Mouse (Mus musculus) thymus, adult 2 months (tissue): ENCODE data around the gene Ifnar2.

Source experiments
- CTCF ChIP-seq: fragments of 200-500 bp; IDR thresholded peaks from 2 replicates; pipeline ENCODE4 v1.5.1; 2012; ENCODE audit warnings: mild to moderate bottlenecking, control low read depth, low read length, moderate library complexity, borderline replicate concordance; ENCODE audit not compliant: control insufficient read depth, poor library complexity, insufficient read depth; ENCODE audit errors: extremely low read depth
- POLR2A ChIP-seq: fragments of 200-500 bp; IDR thresholded peaks from 2 replicates; pipeline ENCODE4 v1.6.1; 2012; ENCODE audit warnings: mild to moderate bottlenecking, low read length, control low read depth, moderate library complexity; ENCODE audit not compliant: control insufficient read depth, poor library complexity, insufficient read depth; ENCODE audit errors: extremely low read depth

GRCm38 (mm10) chr16:91376701-91377100 lies 4.1 kb downstream of the Ifnar2 start:
- TF ChIP-seq CTCF (no peak), POLR2A (no peak)
